Mouse (Mus musculus): ENCODE measurements around the gene Spsb2.
"Not testable (repeated sequence)": the region's sequence is repeated elsewhere in the genome, so short reads cannot be mapped to it uniquely, and the experiment has no call there.

The Spsb2 gene

GRCm38 (mm10) chr6:124807986-124808357, 489 bp upstream of the Spsb2 start:
- Histone ChIP-seq H3K36me3 (ENCODE audit: control insufficient read depth, insufficient read depth, low read length, poor library complexity, severe bottlenecking) (no peaks in the 10 kb centered on the region), H3K27me3 (ENCODE audit: control insufficient read depth, insufficient read depth, low read length, poor library complexity, severe bottlenecking) (no peaks in the 10 kb centered on the region; the same call in 1 of the 2 replicates)
- no peak for DNase-seq (ENCODE audit: low read depth, low spot score)

- Histone ChIP-seq H3K27me3 (ENCODE audit: control insufficient read depth, insufficient read depth, low read length, poor library complexity, severe bottlenecking) (no peaks in the 10 kb centered on the region; the same call in 1 of the 2 replicates), H3K36me3 (ENCODE audit: control insufficient read depth, insufficient read depth, low read length, poor library complexity, severe bottlenecking) (no peaks in the 10 kb centered on the region)
- peak; percentile 78 for DNase-seq (ENCODE audit: low read depth, low spot score)
Observed at GRCm38 (mm10) chr6:124809052-124809774, 752 bp downstream of the Spsb2 start.

GRCm38 (mm10) chr6:124809775-124810538, 1.5 kb downstream of the Spsb2 start:
- H3K36me3 ChIP-seq (ENCODE audit: control insufficient read depth, insufficient read depth, low read length, poor library complexity, severe bottlenecking) = no peaks in the 10 kb centered on the region
- no peaks in the 10 kb centered on the region; the same call in 1 of the 2 replicates for H3K27me3 ChIP-seq (ENCODE audit: control insufficient read depth, insufficient read depth, low read length, poor library complexity, severe bottlenecking)
- no peak for DNase-seq (ENCODE audit: low read depth, low spot score)

- DNase-seq (ENCODE audit: low read depth, low spot score) = not testable (repeated sequence)
Observed at GRCm38 (mm10) chr6:124810566-124811402, 2.3 kb downstream of the Spsb2 start.

GRCm38 (mm10) chr6:124811403-124811665, 2.9 kb downstream of the Spsb2 start:
- DNase-seq (ENCODE audit: low read depth, low spot score) = no peak
- Histone ChIP-seq H3K36me3 (ENCODE audit: control insufficient read depth, insufficient read depth, low read length, poor library complexity, severe bottlenecking) (no peaks in the 10 kb centered on the region), H3K27me3 (ENCODE audit: control insufficient read depth, insufficient read depth, low read length, poor library complexity, severe bottlenecking) (no peaks in the 10 kb centered on the region)

More at GRCm38 (mm10) chr6:124810566-124811402, 2.3 kb downstream of the Spsb2 start:
- H3K27me3 ChIP-seq (ENCODE audit: control insufficient read depth, insufficient read depth, low read length, poor library complexity, severe bottlenecking); H3K36me3 ChIP-seq (ENCODE audit: control insufficient read depth, insufficient read depth, low read length, poor library complexity, severe bottlenecking): not testable (repeated sequence)

- Histone ChIP-seq H3K36me3 (ENCODE audit: control insufficient read depth, insufficient read depth, low read length, poor library complexity, severe bottlenecking) (no peaks in the 10 kb centered on the region), H3K27me3 (ENCODE audit: control insufficient read depth, insufficient read depth, low read length, poor library complexity, severe bottlenecking) (no peaks in the 10 kb centered on the region)
- DNase-seq (ENCODE audit: low read depth, low spot score) = no peak
Observed at GRCm38 (mm10) chr6:124811701-124812560, 3.5 kb downstream of the Spsb2 start.

GRCm38 (mm10) chr6:124812848-124813247, 4.4 kb downstream of the Spsb2 start:
- H3K36me3 ChIP-seq (ENCODE audit: control insufficient read depth, insufficient read depth, low read length, poor library complexity, severe bottlenecking) = no peaks in the 10 kb centered on the region
- no peaks in the 10 kb centered on the region for H3K27me3 ChIP-seq (ENCODE audit: control insufficient read depth, insufficient read depth, low read length, poor library complexity, severe bottlenecking)
- no peak for DNase-seq (ENCODE audit: low read depth, low spot score)

GRCm38 (mm10) chr6:124813496-124813895, 5.0 kb downstream of the Spsb2 start:
- peak; percentile 56 for DNase-seq (ENCODE audit: low read depth, low spot score)
- no peaks in the 10 kb centered on the region for H3K36me3 ChIP-seq (ENCODE audit: control insufficient read depth, insufficient read depth, low read length, poor library complexity, severe bottlenecking)
- H3K27me3 ChIP-seq (ENCODE audit: control insufficient read depth, insufficient read depth, low read length, poor library complexity, severe bottlenecking) = no peaks in the 10 kb centered on the region

- H3K36me3 ChIP-seq (ENCODE audit: control insufficient read depth, insufficient read depth, low read length, poor library complexity, severe bottlenecking) = no peaks in the 10 kb centered on the region
- no peaks in the 10 kb centered on the region for H3K27me3 ChIP-seq (ENCODE audit: control insufficient read depth, insufficient read depth, low read length, poor library complexity, severe bottlenecking)
- DNase-seq (ENCODE audit: low read depth, low spot score) = peak; percentile 82
Observed at GRCm38 (mm10) chr6:124813933-124814332, 5.5 kb downstream of the Spsb2 start, which contains the start of gene Tpi1. Tpi1 (minus strand) TSS chr6:124814296.

GRCm38 (mm10) chr6:124814448-124814847, 6.0 kb downstream of the Spsb2 start:
- Histone ChIP-seq H3K36me3 (ENCODE audit: control insufficient read depth, insufficient read depth, low read length, poor library complexity, severe bottlenecking) (no peaks in the 10 kb centered on the region; the same call in 1 of the 2 replicates), H3K27me3 (ENCODE audit: control insufficient read depth, insufficient read depth, low read length, poor library complexity, severe bottlenecking) (no peaks in the 10 kb centered on the region)
- DNase-seq (ENCODE audit: low read depth, low spot score) = no peak

GRCm38 (mm10) chr6:124814858-124815774, 6.7 kb downstream of the Spsb2 start:
- H3K36me3 ChIP-seq (ENCODE audit: control insufficient read depth, insufficient read depth, low read length, poor library complexity, severe bottlenecking) = no peaks in the 10 kb centered on the region; the same call in 1 of the 2 replicates
- no peak for DNase-seq (ENCODE audit: low read depth, low spot score)
- no peaks in the 10 kb centered on the region for H3K27me3 ChIP-seq (ENCODE audit: control insufficient read depth, insufficient read depth, low read length, poor library complexity, severe bottlenecking)

- Histone ChIP-seq H3K36me3 (ENCODE audit: control insufficient read depth, insufficient read depth, low read length, poor library complexity, severe bottlenecking) (no peaks in the 10 kb centered on the region; the same call in none of the 2 replicates), H3K27me3 (ENCODE audit: control insufficient read depth, insufficient read depth, low read length, poor library complexity, severe bottlenecking) (no peaks in the 10 kb centered on the region)
- no peak for DNase-seq (ENCODE audit: low read depth, low spot score)
Observed at GRCm38 (mm10) chr6:124816611-124817010, 8.2 kb downstream of the Spsb2 start.

GRCm38 (mm10) chr6:124817125-124817524, 8.7 kb downstream of the Spsb2 start:
- H3K27me3 ChIP-seq (ENCODE audit: control insufficient read depth, insufficient read depth, low read length, poor library complexity, severe bottlenecking) = no peaks in the 10 kb centered on the region
- H3K36me3 ChIP-seq (ENCODE audit: control insufficient read depth, insufficient read depth, low read length, poor library complexity, severe bottlenecking) = no peaks in the 10 kb centered on the region; the same call in none of the 2 replicates
- no peak for DNase-seq (ENCODE audit: low read depth, low spot score)

Measured in splenic B cell, adult 2 months (primary cell).